Mouse (Mus musculus) thymus, adult 2 months (tissue): Measurements from ENCODE around the gene Syne2.

ENCODE experiments used
- CTCF ChIP-seq: fragments of 200-500 bp; IDR thresholded peaks from 2 replicates; pipeline ENCODE4 v1.5.1; 2012; ENCODE audit warnings: mild to moderate bottlenecking, control low read depth, low read length, moderate library complexity, borderline replicate concordance; ENCODE audit not compliant: control insufficient read depth, poor library complexity, insufficient read depth; ENCODE audit errors: extremely low read depth
- POLR2A ChIP-seq: fragments of 200-500 bp; IDR thresholded peaks from 2 replicates; pipeline ENCODE4 v1.6.1; 2012; ENCODE audit warnings: mild to moderate bottlenecking, low read length, control low read depth, moderate library complexity; ENCODE audit not compliant: control insufficient read depth, poor library complexity, insufficient read depth; ENCODE audit errors: extremely low read depth

GRCm38 (mm10) chr12:76070386-76070785 is 252.5 kb downstream of the Syne2 start:
- TF ChIP-seq POLR2A (no peak), CTCF (no peak)
